Mouse (Mus musculus) adrenal gland, adult (tissue): ENCODE measurements around the gene C77080.

Source experiments
- DNase-seq, 2 experiments: peaks; one replicate each; pipeline ENCODE4 v3.0.0; 2022 to 2023; ENCODE audit warnings: low spot score in 1 of 2; ENCODE audit not compliant: inconsistent age in 2 of 2

Gene C77080

DNA sequence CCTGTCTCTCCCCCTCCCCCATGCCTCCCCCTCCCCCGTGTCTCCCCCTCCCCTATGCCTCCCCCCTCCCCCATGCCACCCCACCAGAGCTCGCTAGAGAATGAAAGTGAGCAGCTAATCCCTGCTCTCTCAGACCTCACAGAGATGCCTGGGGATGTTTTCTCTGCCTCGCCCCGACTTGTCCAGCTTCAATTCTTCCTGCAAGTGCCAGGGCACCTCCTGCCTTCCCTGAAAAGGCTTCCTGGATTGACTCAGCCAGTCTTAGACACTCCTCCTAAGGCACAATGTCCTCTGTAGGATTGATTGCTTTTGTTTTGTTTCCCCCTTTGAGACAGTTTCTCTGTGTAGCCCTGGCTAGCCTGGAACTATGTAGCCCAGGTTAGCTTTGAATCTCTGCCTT lies at the start of gene C77080:
Gene C77080 (minus strand): TSS at position 209 of the 400 bp plus-strand sequence.
- no peak for DNase-seq

DNA sequence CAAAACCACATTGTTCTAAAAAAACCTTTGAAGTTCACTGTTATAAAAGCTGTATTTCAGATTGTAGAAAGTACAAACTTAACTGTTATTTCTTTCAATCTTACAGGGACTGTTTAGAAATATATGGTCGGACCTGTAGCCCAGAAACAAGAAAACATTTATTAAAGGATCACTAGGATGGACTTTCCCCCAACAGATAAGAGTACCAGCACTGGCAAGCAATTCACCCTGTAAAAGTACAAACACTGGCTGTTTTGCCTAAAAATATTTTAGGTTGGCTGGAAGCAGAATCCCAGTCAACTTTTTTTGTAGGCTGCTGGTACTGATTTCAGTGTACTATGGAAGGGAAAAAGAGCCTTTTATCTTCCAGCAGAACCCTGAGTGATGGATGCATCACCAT lies 46.7 kb upstream of the C77080 start:
- DNase-seq, result no peak

DNA sequence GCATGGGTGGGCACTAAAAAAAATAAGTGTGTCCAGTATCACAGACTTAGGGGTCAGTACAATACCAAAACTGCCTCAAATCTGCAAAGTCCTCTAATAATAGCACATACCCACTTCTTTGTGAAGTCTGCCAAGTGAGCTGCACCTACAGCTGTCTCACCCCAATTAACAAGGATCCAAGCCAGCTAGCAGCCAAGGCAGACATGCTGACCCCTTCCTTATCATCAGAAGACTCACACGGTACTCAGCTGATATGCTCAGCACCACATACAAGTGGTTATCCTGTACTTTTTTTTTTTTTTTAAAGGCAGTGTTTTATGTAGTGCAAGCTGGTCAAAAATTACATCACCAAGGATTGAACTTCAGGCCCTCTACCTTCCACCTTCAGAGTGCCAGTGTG lies 43.1 kb upstream of the C77080 start:
- DNase-seq, result no peak

DNA sequence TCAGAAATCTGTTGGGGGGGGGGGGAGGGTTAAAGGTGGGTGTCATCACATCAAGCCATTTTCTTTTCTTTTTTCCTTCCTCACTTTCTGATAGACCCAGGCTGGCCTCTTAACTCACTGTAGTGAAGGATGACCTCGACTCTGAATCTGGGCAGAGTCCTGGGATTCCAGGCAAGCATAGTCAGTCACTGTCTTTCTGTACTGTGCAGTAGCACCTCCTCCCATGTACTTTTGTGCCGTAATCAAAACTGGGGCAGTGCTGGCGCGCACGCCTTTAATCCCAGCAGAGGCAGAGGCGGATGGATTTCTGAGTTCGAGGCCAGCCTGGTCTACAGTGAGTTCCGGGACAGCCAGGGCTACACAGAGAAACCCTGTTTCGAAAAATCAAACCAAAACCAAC lies 42.6 kb upstream of the C77080 start:
- DNase-seq, result peak; percentile 68 to 85

DNA sequence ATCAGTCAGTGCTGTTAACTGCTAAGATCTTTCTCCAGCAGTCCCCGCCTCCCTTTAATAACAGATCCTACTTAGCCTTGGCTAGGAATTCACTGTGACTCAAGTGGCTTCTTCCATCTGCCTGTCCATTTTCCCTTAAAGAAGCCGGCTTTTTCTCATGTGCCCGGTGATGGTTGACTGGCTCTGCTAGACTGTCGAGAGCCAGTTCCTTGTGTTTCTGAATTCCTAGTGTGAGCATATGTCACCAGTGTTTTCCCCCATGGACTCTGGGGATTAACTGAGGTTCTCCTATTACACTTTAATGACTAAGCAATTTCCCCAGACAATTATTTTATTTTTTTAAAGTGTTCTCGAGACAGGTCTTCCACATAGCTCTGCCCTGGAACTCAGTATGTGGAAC lies 42.2 kb upstream of the C77080 start:
- DNase-seq, result peak in 1 of 2 experiments; percentile 49

DNA sequence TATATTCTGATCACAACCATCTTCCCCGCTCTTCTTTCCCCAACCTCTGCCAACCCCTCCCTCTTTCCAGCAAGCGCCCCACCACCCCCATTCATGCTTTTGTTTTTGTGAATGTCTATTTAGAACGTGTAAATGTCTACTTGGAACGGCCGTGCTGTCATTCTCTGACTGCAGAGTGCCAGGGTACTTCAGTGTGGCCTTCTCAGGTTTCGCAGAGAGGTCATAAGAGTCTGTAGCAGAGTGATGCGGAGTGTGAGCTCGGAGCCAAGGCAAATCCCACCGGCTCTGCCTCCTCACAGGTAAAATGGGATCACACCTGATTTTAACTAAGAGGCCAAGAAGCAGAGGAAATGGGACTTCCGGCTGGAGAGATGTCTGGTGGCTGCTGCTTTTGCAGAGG lies 37.9 kb upstream of the C77080 start:
- no peak for DNase-seq

DNA sequence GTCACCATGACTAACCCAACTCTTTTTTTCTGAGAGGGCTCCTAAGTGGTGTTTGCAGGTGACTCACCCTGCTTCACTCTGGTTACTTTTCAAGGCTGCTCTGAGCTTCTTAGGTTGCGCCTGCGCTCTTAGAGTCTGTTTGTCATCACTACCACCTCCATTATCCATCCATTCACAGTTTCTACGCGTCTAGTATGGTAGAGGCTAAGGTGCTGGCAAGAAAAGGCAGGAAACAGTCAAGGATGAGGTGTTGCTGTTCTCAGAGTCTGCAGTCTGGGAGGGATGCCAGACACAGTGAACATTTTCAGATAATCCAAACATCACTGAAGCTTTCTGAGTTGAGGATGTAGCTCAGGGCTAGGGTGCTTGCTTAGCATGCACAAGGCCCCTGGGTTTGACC lies 36.5 kb upstream of the C77080 start:
- DNase-seq, result peak in 1 of 2 experiments; percentile 69

DNA sequence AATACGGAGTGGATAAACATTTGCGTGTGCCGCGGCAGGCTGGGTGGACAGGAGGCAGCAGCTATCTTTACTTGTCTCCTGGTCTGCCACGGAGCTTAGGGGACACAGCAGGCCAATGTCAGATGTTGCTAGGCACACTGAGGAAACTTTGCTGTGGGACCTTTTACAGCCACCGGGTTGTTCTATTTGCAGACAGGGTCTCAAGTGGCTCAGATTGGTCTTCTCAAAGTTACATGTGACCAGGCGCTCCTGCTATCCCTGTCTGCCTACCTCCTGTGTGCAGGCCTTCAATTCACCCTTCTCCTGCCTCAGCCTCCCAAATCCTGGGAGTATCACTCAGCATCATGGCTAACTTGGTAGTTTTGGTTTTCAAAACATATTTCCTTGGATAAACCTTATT lies 34.9 kb upstream of the C77080 start:
- DNase-seq, result no peak

DNA sequence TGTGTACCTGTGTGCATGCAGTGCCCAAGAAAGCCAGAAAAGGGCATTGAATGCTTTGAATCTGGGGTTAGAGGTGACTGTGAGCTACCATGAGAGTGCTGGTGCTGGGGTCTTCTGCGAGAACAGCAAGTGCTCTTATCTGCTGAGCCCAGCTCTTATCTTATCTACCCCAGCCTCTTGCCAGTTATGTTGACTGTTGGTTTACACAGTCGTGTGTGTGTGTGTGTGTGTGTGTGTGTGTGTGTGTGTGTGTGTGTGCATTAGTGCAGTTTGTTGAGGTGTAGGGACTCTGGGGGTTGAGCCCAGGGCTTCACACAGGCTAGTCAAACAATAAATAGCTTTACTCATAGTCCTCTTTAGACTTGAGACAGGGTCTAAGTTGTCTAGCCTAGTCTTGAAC lies 34.0 kb upstream of the C77080 start:
- no peak for DNase-seq

DNA sequence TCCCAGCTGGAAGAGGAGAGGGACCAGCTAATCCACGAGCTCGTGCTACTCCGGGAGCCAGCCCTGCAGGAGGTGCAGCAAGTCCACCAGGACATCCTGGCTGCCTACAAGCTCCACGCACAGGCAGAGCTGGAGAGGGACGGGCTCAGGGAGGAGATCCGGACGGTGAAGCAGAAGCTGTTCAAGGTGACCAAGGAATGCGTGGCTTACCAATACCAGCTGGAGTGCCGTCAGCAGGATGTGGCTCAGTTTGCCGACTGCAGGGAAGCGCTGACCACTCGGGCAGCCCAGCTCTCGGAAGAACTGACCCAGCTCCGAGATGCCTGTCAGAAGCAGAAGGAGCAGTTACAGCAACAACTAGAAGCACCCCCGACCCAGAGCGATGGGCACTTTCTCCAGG lies 32.5 kb upstream of the C77080 start:
- DNase-seq, result no peak

DNA sequence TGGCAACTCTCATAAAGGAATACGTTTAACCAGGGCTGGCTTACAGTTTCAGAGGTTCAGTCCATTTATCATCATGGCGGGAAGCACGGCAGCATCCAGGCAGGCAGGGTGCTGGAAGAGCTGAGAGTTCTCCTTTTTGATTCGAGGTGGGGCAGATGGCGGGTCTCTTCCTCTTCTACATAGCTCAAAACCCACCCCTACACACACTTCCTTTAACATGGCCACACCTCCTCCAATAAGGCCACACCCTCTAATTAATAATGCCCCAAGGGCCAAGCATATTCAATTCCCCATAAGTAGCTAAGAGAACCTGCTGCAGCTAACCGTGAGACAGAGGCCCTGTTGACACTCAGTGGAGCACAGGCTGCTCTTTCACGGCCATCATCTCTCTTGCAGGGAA lies 31.6 kb upstream of the C77080 start:
- no peak for DNase-seq

DNA sequence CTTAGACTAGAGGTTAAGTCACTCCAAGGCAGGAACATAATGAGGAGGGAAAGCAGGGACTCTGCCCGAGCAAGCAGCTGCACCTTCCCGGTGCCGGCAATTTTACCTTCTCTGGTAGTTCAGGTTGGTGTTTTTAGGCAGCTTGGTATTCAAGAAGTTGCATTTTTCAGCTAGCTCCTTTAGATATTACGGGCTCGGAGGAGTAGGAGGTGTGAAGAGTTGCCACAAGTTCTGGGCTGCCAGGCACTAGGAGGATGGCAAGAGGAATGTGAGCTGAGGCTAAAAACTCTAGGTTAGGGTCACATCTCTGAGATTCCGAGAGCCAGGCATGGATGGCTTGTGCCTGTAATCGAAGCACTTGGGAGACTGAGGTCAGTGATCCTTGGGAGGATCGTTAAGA lies 28.5 kb upstream of the C77080 start:
- no peak for DNase-seq

DNA sequence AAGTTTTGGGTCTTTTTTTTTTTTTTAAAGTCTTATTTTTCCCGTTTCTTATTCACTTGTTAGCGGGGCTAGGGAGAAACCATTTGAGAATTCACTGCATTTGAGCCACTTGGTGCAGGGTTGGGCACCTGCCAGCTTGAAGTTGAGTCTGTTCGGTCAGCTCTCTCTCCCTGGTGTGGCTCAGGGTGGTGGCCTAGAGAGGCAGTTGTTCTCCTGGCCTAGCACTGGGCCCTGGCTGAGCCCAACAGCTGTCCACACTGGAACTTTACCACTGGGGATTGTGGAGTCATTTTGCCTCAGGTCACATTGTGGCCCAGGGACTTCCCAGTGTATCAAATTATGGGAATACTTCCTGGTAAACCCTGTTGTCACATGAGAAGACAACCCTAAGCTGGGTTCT lies 26.9 kb upstream of the C77080 start:
- peak in 1 of 2 experiments; percentile 59 for DNase-seq

DNA sequence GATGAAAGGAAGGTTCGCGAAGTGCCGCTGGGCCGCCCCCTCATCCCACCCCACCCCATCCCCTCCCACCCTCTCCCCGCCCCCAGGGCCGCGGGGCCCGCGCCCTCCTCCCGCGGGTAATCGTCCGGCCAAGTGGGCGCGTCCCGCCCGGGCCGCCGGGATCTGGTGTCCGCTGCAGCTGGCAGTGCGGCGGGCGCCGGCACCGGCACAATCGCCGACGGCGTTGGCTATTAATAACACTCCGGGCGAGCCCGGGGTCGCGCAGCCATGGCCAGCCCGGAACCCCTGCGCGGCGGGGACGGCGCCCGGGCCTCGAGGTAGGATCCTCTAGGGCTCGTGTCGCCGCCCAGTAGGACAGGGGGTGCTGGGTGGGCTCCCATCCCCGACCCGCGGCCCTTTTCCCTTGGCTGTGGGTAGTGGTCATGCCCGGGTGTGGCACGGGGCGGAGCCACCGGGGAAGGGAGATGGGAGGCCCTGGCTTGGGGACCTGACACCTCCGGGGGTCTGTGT lies 26.3 kb upstream of the C77080 start, which contains the start of gene Sync:
Gene Sync (plus strand): TSS at position 146 of the 510 bp plus-strand sequence.
- peak in 1 of 2 experiments; percentile 65 for DNase-seq

DNA sequence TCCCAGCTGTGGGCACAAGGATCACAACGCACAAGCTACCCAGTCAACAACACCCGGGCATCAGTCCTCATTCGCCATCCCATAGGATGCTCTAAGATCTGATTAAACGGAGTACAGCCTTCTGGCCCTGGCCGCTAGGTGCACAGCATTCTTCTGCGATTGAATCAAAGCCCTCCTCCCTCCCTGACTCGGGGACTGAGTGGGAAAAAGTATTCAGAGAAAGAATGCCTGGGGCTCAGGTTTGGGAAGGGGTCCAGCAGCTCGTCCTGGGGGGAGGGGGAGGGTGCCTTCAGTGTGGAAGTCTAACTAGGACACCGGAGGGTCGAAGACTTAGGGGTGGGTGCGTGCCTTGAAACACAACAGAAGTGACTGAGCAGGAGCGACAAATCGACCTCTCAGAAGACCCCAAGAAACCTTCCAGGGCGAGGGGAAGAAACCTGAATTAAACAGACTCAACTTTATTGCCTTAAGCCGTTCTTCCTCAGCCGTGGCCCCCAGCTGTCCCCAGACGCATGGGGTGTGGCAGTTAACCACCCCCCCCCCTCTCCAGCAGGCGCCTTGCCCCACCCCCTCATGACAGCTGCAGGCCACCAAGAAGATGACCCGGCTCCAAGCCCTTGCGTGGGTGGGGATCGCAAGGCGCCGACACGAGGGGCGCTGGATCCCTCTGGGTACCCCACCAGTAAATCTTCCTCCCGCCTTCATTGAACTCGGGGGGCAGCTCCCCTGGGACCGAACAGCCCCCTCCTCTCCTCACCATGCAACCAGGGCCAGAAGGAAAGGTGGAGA lies 25.7 kb upstream of the C77080 start:
- DNase-seq, result peak in 1 of 2 experiments; percentile 50

DNA sequence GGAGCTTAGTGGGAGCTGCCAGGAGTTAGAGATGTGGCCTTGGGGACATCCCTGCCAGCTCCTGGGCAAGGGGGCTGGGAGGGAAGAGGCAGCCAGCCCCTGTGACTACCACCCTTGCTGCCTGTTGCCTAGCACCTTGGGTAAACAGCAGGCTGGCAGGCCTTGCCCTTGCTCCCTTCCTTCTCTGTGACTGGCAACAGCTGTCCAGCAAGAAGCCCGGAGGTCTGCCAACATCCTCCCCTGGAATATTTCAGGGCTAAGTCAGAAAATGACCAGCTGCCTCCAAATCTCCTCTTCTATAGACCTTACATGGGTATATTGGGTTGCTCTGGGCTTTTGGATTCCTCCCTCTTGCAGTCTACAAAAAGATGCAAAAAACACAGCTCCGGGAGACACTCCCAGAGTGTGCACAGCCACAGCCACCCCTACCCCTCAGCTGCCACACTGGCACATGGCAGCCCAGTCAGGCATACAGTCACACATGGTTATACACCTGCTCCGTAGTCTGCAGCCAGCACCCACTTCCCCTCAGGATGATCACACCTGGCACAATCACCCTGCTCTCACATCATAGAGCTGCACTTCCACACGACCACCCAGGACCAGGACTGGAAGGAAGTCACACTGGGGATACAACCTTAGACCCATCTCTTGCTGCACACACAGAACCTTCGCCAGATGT lies 24.9 kb upstream of the C77080 start:
- DNase-seq, result peak in 1 of 2 experiments; percentile 48

DNA sequence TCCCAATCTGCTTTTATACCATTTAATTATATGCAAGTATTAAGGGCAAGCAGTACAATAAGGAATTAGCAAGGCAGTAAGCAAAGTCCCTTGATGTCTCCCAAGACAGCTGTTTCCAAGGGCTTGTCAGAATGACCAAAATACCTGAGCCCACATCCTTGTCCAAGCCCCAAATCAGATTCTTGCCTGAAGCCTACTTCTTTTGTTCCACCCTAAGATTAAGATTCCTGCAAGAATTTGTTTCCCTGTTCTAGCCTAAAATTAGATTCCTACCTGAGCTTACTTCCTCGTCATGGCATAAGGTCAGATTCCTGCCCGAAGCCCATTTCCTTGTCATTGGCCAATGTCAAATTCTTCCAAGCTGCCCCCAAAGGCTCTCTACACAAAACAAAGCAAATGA lies 23.5 kb upstream of the C77080 start:
- DNase-seq, result no peak

DNA sequence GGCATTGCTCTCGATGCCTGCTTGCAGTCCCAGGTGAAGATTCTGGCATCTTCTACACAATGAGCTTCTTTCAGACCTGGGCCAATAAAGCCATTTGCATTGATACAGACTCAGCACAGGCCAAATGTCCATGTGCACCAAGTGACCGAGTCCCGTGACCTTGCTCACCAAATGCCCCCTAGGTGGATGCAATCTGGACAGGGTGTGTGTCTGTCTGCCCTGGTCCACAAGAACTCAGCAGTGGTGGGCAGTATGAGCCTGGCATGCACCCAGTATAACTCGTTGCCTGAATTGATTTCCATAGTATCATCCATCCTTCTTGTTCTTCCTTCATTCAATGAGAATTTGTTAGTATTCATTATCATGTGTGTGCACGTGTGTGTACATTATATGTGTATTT lies 22.0 kb upstream of the C77080 start:
- no peak for DNase-seq

DNA sequence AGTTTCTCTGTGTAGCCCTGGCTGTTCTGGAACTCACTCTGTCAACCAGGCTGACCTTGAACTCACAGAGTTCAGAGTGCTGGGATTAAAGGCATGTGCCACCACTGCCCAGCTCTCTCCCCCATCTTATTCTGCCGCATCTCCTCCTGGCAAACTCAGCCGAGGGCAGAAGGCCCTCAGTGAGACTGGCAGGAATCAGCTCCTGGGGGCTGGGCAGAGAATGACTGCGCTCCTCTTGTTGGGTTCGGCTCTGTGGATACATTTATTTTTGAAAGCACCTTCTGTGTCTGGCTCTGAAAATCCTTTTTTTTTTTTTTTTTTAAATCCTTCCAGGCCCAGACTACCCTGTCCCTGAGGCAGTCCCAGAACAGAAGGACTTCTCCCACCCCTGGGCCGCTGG lies 21.6 kb upstream of the C77080 start:
- no peak for DNase-seq

DNA sequence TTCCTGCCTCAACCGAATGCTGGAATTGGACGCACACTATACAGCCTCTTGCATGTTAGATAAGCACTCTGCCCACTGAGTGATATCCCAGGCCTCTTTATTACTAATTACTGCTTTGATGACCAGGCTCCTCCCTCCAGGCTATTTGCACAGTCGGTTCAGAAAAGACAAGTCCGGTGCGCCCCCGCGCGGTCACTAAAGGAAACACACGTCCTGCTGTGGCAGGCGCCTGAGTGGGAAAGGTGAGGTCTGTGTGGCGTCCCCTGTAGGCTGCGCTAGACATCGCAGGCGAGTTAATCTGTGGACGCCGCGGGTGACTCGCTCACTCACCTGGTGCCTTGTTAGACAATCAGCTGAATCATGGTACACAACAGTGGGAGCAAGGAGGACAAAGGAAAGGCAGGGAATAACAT lies 15.3 kb upstream of the C77080 start:
- peak; percentile 95 to 99 for DNase-seq

DNA sequence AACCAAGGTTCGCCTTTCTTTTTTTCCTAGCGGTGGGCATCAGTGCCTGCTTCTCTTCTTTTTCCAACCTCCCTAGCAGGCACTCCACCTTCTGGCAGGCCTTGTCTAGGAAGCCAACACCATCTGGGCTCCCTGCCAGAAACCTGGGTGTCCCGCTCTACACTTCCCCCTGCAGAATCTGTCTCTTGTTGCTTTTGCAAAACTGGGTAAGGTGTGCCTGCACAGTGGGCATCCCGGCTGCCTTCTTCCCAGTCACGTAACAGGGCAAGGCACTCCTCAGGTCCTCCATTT lies 11.5 kb upstream of the C77080 start:
- peak; percentile 72 to 83 for DNase-seq

DNA sequence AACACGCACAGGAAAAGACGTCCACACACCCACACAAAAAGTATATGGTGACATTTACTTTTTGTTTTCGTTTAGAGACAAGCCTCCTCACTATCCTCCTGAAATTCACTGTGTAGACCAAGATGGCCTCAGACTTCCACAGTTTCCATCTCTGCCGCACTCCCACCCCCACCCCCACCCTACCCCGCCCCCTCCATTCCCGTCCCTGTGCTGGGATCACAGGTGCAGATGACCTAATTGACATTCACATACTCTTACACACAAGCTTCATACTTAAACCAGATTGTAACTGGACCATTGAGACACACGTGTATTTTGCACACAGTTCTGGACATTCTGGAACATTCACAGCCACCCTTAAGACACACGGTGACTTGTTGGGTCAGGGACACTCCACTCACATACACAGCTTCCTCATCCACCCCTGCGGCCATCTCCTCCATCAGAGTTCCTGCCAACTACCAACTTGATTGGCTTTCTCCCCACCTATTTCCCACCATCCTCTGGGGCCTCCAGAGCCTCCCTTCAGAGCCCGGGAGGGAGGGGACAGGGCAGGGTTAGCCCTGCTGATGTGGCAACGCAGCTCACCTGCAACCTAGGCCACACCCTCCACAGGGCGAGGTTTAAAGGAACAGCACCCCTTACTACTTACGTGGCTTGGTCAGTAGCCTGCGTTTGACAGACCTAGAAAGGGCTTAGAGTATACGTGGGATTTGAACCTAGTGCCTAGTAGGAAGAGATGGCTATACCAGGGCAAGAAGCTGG lies 11.0 kb upstream of the C77080 start:
- no peak for DNase-seq
